Mouse (Mus musculus): Measurements from ENCODE around the gene Rce1.

Rce1 gene

DNA sequence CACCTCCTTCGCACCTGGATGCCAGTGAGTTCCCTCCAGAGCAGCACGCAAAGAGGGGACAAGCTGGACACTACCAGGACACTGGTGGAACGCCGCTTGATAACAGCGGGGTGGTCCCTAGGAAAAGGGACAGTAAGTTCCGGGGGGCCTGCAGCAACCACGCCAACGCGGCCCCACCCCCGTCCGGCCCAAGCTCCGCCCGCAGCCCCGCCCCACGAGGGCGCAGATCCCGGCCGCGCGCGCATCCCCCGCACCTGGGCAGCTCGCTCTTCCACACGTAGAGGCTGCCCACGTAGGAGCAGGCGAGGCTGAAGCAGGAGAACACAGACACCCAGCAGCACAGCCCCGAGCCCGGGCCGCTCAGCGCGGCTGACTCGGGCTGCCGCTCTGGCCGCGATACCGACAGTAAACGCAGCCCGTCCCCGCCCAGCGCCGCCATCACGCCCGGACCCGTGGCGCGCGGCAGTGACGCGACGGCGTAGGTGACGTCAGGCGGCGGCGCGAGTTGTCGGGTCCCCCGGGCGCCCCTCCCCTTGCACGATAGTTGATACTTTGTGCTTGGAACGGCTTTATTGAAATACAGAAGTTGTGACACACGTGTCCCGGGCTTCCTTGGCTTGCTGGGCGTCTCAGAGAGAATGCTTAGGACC, at the start of gene Rce1:
Rce1 (minus strand) TSS at position 463 of the 650 bp plus-strand sequence.
- peak; percentile 74 for DNase-seq (ENCODE audit: low spot score)

DNA sequence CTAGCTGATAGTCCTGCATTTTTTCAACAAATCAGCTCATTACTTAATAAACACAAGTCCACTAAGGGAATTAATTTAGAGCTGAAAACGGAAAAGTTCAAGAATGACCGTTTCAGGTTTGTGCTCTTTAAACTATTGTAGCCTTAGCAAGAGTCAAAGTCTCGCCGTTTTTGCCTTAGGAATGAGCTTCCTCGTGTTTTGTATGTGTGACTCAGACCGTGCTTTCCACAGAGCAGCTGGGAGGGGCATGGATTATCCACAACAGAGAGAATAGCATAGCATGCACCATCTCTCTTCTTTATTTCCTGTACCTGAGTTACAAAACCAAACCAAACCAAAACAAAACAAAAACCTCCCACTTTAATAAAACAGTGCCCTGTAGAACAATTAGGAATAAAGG, 47.0 kb upstream of the Rce1 start:
- no peak for DNase-seq (ENCODE audit: low spot score)

DNA sequence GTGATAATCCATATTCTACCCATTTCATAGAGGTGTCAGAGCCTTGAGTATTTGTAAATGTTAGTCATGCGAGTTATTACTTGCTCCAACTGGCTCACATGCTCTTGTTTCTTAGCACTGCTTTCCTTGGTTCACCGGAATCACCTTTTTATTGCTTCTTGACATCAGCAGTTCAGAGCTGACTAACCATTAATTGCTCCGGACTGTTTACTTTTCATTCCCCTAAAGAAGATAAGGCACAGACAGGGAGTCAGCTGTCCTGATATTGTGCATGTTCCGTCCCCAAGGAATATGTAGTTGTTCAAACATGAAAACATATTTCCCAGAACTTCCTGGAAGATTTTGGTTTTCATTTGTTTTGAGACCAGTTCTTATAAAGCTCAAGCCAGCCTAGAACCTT, 45.3 kb upstream of the Rce1 start:
- DNase-seq (ENCODE audit: low spot score), result no peak

DNA sequence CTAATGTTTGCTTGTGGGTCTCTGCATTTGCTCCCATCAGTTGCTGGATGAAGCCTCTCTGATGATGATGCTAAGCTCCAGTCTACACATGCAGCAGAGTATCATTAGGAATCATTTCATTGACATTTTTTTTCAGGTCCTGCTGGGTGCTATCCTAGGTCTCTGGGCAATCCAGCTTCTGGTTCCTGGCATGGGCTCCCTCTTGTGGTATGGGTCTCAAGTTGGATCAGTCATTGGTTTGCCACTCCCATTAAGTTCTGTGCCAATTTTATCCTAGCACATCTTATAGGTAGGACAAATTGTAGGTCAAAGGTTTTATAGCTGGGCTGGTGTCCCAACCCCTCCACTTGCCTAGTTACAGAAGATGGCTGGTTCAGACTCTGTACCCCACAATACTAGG, 41.4 kb upstream of the Rce1 start:
- DNase-seq (ENCODE audit: low spot score), result no peak

DNA sequence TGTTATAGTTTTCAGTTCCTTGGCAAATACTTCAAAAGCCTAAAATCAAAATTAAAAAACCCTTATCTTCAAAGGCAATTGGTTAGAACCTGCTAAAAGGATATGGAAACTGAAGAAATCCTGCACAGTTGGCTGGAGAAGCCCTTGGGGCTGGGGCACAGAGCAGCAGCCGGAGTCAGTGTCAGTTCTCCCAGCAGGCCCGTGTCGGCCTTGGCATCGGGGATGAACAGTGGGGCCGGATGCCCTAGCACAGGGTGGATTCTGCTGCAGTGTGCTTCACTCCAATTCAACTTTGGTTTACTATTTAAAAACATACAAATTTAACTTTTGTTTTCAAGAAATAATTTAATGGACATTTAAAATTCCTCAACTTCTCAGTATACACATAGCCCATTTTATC, 32.7 kb upstream of the Rce1 start:
- no peak for DNase-seq (ENCODE audit: low spot score)

DNA sequence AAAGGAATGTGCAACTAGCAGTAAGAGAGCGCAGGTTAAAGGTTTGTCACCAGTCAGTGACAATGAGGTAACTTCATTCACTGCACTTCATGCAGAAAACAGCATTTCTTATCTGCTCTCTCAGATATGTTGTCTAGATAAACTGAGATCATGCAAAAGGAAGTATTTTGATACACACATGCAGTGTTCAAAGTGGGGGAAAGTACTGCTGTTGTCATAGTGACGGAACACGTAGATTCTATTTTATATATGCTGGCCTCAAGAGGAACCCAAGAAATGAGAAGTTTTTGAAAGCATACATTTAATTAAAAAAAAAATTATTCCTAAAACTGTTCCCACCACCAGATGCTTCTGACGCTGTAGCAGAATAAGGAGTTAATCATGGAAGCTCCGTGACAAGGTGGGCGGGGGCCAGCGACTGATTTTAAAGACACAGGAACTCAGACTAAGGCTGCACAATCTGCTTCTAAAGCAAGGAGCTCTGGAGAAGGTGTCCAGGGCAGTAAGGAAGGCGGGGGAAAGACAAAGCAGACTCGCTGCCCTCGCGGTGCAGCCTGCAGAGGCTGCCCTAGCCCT, 21.6 kb upstream of the Rce1 start:
- DNase-seq (ENCODE audit: low spot score), result no peak

DNA sequence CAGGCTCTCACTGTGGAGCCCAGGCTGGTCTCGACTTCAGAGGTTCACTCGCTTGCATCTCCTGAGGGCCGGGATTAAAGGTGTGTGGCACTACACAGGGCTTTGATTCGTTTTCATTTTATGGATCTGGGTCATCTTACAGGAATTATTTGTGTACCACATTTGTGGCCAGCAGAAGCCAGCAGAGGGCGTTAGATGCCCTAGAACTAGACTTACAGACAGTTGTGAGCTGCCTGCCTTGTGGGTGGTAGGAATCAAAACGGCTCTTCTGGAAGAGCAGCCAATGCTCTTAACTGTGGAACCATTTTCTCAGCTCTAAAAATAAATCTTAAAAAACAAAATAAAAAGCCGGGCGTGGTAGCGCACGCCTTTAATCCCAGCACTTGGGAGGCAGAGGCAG, 18.8 kb upstream of the Rce1 start:
- DNase-seq (ENCODE audit: low spot score), result no peak

DNA sequence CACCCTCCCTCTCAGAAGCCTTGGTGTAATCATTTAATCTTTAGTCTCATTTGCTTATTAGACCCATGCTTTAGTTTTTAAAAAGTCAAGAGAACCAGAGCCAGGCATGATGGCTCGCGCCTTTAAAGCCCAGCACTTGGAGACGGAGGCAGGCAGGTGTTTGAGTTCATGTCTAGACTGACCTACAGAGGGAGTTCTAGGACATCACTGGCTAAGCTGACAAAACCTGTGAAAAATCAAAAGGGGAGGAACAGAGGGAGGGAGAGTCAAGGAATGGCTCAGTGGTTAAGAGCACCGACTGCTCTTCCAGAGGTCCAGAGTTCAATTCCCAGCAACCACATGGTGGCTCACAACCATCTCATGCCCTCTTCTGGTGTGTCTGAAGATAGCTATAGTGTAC, 10.5 kb upstream of the Rce1 start:
- DNase-seq (ENCODE audit: low spot score), result no peak

DNA sequence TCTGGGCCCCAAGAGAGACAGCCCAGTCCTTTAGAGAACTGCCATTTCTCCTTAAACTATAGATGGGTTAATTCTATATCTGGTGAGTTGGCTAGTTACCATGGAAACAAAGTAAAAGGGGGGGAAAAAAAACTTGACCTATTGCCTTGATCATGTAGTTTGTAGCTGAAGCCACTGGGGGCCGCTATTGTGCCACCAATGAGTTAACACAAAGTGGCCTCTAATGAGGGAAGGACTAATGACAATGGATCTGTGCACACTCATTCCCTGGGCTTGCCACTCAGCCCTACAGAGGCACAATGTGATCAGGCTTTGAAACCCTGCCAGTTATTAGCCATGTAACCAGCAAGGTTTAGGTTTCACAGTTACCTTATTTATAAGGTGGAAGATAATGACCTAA, 3.4 kb upstream of the Rce1 start:
- no peak for DNase-seq (ENCODE audit: low spot score)

DNA sequence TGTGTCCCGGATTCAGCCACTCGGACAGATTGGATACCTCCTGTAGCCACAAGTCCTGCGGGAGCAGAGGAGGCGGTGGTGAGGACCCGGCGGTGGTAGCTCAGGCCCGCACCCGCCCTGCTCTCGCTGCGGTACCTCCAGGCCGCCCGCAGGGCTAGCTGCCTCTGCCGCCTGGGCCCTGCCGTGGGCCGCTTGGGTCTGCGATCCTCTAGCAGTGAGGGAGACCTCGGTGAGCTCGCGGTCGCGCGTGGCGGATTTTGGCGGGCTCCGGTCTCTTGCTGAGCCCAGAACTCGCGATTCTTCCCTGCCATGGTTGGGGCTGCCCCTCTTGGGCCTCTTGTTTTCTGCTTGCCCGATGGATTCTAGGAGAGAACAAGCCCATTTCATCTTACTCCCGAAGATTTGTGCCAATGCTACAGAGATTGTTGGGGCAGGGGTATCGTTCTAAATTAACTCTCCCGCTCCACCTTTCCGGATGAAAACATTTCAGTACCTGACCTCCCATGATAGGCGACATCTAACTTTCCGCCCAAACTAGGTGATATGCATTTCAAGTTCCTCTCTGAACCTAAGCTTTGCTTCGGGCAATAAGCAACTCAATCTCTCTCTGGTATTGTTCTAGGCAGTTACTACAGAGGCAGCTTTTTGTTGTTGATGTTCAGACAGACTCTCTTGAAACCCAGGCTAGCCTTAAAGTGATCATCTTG, 541 bp upstream of the Rce1 start:
- DNase-seq (ENCODE audit: low spot score), result no peak

DNA sequence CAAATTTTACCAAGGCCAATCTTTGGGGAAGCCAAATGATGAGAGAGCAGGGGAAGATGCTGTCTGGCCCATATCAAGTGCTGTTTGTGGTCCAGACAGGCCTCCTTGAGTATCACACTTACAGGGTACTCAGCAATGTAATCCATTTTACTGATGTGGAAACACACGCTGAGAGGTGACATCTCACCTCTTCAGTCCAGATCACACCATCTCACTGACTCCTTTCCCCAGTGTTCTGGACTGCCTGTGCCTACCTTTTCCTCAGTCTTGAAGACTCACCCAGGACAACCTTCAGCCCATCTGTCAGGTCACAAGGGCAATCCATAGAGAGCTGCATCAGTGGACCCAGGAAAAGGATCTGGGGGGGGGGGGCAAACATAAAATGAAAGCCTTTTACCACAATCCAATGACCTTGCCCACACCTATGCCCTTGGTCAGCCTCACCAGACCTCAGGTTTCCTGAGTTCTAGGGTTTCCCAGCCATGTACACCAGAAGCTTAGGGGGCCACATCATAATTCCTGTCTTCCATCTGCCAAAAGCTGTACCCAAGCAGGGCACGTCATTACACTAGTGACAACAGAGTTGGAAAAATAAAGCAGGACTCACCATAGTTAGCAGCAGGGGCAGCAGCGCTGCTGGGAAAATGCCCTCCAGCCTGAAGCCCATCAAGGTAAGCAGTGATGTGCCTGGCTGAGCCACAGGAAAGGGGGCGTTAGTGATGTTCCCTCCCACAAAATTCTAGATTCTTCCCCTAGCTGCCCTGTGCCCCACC, 849 bp downstream of the Rce1 start:
- DNase-seq (ENCODE audit: low spot score), result no peak

DNA sequence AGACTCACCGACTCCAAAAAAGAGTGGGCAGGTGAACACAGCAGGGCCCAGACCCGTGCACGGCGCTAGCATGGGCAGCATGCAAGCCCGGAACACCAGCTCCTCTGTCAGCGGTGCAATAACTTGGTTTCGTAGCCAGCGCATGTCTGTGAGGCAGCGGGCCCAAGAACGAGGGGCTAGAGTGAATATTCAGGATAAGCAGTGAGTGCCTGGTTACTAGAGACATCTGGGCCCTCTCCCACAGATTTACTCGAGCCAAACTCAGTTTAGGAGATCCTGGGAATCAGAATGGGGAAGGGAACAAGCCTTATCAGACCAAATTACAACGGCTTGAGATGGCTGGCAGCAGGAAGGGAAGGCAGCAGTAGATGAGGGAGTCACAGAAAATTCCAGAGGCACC, 1.4 kb downstream of the Rce1 start:
- DNase-seq (ENCODE audit: low spot score), result no peak

DNA sequence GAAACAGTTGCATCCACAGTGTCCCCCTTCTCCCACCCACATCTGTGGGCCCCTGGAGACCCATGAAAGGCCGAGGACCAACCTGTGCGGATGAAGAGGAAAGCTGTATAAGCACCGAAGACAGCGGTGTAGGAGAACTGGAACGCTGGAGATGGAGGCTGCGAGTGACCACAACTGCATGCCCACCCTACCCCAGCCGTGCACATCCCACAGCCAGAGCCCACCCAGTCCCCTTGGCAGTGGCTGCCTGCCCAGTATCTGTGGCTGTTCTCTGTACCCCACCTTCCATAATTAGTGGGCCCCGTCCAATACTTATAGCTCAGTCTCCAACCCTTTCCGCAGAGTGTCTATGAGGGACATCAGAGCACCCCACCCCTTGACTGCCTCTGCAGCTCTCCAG, 2.0 kb downstream of the Rce1 start:
- DNase-seq (ENCODE audit: low spot score), result no peak

DNA sequence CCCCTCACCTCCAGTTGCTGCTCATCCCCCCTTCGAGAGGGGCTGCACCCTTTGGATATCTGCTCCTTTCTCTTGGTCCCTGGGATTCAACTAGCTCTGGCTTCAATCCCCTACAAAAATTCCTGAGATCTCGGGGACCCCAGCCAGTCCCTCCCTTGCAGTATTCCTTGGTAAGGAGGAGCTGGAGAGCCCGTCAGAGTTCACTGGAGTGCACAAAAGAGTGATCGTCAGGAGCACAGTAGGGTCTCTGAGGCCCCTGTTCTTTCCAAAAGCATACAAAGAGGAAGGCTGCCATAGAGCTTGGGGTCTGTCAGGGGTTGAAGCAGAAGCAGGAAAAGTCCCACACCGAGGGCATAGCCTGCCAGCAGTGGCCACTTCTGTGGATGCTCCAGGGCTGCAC, 2.7 kb downstream of the Rce1 start:
- no peak for DNase-seq (ENCODE audit: low spot score)

DNA sequence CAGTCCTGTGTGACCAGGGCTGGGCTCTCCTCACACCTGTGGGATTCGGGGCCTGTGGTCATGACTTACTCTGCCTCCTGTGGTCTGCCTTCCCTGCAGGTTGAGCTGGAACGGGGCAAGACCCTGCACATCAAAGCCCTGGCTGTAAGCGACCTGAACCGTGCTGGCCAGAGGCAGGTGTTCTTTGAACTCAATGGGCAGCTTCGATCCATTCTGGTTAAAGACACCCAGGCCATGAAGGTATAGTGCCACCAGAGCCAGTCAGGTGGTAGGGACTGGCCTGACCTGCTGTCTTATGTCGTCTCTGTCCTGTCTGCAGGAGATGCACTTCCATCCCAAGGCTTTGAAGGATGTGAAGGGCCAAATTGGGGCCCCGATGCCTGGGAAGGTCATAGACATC, 4.7 kb downstream of the Rce1 start:
- DNase-seq (ENCODE audit: low spot score), result no peak

DNA sequence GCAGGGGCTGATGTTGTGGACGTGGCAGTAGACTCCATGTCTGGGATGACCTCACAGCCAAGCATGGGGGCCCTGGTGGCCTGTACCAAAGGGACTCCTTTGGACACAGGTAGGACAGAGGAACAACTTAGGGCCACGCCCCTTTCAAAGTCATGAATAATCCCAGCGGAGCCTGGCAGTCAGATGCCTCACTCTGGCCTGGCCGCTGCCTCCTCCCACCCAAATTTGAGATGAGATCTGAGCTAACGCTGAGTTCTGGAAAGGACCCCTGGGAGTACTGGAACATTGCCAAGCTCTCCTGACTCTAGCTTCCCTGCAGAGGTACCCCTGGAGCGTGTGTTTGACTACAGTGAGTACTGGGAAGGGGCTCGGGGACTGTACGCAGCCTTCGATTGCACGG, 6.0 kb downstream of the Rce1 start:
- no peak for DNase-seq (ENCODE audit: low spot score)

DNA sequence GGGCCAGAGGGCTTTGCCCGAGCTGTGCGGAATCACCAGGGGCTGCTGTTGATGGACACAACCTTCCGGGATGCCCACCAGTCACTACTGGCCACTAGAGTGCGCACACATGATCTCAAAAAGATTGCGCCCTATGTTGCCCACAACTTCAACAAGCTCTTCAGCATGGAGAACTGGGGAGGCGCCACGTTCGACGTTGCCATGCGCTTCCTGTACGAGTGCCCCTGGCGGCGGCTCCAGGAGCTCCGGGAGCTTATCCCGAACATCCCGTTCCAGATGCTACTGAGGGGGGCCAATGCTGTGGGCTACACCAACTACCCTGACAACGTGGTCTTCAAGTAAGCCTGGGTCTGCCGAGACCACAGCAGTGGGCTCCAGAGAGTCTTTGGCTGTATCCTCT, 7.3 kb downstream of the Rce1 start:
- no peak for DNase-seq (ENCODE audit: low spot score)

DNA sequence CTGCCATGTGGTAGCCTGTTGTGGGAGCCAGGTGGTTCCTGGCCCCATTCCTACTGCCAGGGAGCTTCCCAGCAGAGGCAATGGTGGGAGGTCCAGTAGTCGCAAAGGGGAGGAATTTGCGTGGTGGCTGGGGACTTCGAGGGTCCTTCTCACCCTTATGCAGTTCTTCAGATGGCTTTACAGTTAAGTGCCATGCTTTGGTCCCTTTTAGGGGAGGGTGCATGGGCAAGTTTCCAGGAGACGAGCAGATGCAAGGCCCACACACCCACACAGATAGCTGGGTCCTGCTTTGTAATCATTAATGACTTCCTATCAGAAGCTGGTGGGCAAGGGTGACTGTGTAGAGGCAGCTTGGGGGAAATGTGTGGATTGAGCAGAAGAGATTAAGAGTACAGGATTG, 8.9 kb downstream of the Rce1 start:
- DNase-seq (ENCODE audit: low spot score), result no peak

DNA sequence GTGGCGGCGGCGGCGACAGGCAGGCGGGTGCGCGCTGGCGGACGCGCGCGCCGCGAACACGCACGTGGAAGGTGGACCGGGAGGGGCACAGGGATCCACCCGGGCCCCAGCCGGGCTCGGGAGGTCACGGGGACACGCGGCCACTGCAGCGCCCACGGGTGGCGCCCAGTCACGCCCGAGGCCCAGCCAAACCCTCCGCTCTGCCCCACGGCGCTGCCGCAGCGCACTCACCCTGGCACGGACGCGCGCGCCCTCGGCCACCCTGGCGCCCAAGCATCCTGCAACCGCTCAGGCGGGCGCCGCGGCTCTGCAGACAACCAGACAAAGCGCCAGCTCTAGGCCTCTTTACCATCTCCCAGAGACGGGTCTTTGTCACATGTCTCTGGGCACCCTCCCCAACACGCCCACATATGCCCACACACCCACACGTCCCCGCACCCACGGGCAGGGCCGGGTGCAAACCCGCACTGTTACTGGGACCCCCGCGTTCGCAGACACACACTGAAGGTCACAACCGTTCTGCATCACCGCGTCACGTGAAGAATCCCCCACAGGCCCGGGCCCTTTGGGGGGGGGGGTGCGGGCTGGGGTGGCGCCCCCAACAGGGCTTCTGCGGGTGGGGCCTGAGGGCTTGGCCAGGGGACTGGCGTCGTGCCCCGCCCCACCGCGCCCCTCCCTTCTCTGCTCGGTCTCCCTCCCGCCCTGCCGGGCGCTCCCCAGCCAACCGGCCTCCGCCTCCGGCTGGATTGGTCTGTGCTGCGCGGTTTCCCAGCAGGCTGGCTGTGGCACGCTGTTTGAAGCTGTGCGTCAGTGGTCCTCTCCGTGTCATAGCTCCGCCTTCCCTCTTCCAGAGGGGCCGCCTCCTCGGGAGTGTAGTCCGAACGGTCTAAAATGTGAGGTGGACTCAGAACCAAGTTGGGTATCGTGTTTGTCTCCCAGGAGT, 10.0 kb downstream of the Rce1 start, which contains the start of gene Lrfn4:
Lrfn4 (minus strand) TSS at position 517 of the 943 bp plus-strand sequence.
- DNase-seq (ENCODE audit: low spot score), result peak; percentile 90

DNA sequence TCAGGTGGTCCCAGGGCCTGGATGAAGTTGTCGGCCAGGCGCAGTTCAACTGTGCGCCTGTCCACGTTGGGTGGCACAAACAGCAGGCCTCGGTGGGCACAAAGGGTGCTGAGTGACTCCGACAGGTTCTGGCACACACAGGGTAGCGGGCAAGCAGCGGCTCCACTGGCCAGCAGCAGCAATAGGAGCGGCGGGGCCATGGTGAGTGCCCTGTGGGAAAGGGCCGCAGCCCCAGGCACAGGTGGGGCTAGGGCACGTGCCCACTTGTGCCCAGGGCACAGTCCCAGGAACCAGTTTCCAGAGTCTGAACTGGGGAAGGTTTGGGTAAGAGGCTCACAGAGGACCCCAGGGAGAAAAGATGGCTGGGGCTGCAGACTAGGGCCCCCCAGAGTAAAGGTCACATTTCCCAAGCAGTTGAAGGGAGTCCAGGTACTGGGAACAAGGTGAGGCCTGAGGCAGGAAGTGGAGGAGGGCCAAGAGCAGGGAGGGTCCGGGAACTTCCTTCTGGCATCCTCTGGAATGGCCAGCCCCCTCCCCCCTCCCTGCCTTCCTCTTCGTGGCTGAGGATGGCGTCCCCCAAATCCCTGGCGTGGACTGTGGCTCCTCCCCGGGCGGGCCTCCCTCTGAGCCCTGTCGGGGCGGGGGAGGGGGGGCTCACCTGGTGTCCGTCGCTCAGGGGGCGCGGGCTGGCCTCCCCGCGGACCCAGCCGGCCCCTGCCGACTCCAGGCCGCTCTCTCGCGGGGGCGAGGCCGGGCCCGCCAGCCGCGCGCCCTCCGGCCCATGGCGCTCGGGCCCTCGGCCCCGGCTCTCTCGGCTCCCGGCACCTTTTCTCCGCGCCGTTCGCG, 10.9 kb downstream of the Rce1 start:
- no peak for DNase-seq (ENCODE audit: low spot score)
